Mouse (Mus musculus) embryonic facial prominence, embryonic 12.5 days (tissue): ENCODE measurements around the gene Ppp1r12c. TPM values are rescaled to one million over a fixed set of nuclear protein-coding genes. Genes with fewer than 3 reads are reported as not detected.

ENCODE experiments used
- ATAC-seq: fragments of 200-750 bp; cut with Nextera tagmentation; 2 replicates; pipeline ENCODE4 v1.8.0; 2017; ENCODE audit not compliant: insufficient number of reproducible peaks, insufficient read depth, low FRiP score, low TSS enrichment
- H3K27ac ChIP-seq: fragments of 300-500 bp; sonication (generic); 2 replicates; pipeline ENCODE4 v1.5.1; 2016; ENCODE audit warnings: mild to moderate bottlenecking
- H3K27me3 ChIP-seq: fragments of 300-500 bp; sonication (generic); 2 replicates; pipeline ENCODE4 v1.6.1; 2016; ENCODE audit warnings: mild to moderate bottlenecking, moderate library complexity
- H3K36me3 ChIP-seq: fragments of 300-500 bp; sonication (generic); 2 replicates; pipeline ENCODE4 v1.6.1; 2016; ENCODE audit warnings: mild to moderate bottlenecking
- H3K4me1 ChIP-seq: fragments of 300-500 bp; sonication (generic); 2 replicates; pipeline ENCODE4 v1.6.1; 2016
- H3K4me2 ChIP-seq: fragments of 300-500 bp; sonication (generic); replicated peaks from 2 replicates; pipeline ENCODE4 v1.6.1; 2016; ENCODE audit warnings: mild to moderate bottlenecking, moderate library complexity
- H3K4me3 ChIP-seq: fragments of 300-500 bp; sonication (generic); 2 replicates; pipeline ENCODE4 v1.5.1; 2016; ENCODE audit warnings: mild to moderate bottlenecking
- H3K9ac ChIP-seq: fragments of 300-500 bp; sonication (generic); 2 replicates; pipeline ENCODE4 v1.6.1; 2016; ENCODE audit warnings: mild to moderate bottlenecking, moderate library complexity
- H3K9me3 ChIP-seq: fragments of 300-500 bp; sonication (generic); 2 replicates; pipeline ENCODE4 v1.6.1; 2016; ENCODE audit warnings: mild to moderate bottlenecking, moderate library complexity
- WGBS: fragments of 180-500 bp; shearing (Covaris S2); methylation state at CpG from one replicate; pipeline ENCODE4 v1.1.7; 2016; 5-methylcytosine and 5-hydroxymethylcytosine counted together
- polyA plus RNA-seq: library from polyadenylated mRNA; unstranded; fragments of >200 nt; fragmentation: Nextera tagmentation; extraction: Ambion mirVana; gene quantifications from 2 replicates; pipeline ENCODE4 v1.2.1, GENCODE M21; 2016

Ppp1r12c gene
- polyA plus RNA-seq, 1 experiment from 2014 or later = 65.6 TPM

DNA sequence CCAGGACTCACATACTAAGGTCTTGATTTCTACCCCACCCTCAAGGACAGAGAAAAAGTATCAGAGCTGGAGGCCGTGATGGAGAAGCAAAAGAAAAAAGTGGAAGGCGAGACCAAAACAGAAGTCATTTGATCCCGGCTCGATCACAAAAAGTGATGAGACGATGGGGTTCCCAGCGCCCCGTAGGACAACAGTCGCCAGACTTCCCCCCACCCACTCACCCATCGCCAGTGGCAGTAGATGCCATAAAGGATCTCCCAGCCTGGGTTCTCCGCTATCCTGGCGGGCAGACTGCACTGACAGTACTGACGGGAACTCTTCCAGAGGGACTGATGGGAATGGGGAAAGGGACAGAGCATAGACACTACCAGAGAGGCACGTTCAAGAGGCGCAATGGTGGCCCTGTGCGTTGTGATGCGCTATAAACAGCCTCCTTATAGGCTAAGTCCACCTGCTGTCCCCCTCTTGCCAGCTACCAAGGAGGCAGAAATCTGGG, 22.6 kb downstream of the Ppp1r12c start:
- H3K4me1 ChIP-seq = peaks cover 12% of the 10 kb centered on the region
- H3K4me2 ChIP-seq = peak overlapping the region; percentile 85
- ATAC-seq = no peak
- peak overlapping the region; percentile 99 for H3K27ac ChIP-seq
- H3K36me3 ChIP-seq = peaks cover 28% of the 10 kb centered on the region
- H3K9me3 ChIP-seq = no peaks in the 10 kb centered on the region
- H3K9ac ChIP-seq = peak overlapping the region; percentile 48
- H3K27me3 ChIP-seq = peaks cover 17% of the 10 kb centered on the region
- H3K4me3 ChIP-seq = peak overlapping the region; percentile 51
- WGBS = 3% methylated on average over 16 of the region's 16 CpGs

DNA sequence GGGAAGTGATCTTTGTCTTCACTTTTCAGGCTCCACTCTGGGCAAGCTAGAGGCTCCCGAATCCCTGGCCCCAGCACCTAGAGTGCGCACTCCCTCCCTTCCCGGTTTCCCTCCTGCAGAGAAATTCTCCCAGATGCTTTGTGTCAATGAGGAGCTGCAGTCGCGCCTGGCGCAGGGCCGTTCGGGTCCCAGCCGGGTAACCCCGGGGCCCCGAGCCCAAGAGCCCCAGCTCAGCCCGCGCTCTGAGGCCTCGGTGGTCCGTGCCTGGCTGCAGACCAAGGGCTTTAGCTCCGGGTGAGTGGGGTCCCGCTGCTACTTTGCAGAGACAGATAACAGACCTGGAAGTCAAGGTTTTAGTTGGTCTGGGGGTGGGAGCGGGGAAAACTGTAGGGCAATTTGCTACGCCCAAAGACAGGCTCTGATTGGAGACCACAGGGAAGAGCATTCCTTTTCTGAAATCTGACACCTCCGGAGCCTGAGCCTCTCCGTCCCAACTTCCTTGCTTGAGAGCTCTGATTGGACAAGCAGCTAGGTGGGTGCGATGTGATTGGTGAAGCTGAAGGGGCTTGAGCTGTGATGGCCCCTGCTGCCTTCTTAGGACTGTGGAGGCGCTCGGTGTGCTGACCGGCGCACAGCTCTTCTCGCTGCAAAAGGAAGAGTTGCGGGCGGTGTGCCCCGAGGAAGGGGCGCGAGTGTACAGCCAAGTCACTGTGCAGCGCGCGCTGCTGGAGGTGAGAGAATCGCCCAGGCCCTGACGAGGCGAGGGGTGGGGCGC, 23.3 kb downstream of the Ppp1r12c start:
- peak overlapping the region; percentile 51 for H3K4me3 ChIP-seq
- WGBS = under 1% methylated on average over 39 of the region's 39 CpGs
- peak; percentile 96 for ATAC-seq
- H3K36me3 ChIP-seq = peaks cover 21% of the 10 kb centered on the region
- H3K4me1 ChIP-seq = peaks cover 12% of the 10 kb centered on the region
- peak overlapping the region; percentile 99 for H3K27ac ChIP-seq
- peak overlapping the region; percentile 60 for H3K9ac ChIP-seq
- peak overlapping the region; percentile 85 for H3K4me2 ChIP-seq
- H3K9me3 ChIP-seq = no peaks in the 10 kb centered on the region
- peaks cover 24% of the 10 kb centered on the region for H3K27me3 ChIP-seq

DNA sequence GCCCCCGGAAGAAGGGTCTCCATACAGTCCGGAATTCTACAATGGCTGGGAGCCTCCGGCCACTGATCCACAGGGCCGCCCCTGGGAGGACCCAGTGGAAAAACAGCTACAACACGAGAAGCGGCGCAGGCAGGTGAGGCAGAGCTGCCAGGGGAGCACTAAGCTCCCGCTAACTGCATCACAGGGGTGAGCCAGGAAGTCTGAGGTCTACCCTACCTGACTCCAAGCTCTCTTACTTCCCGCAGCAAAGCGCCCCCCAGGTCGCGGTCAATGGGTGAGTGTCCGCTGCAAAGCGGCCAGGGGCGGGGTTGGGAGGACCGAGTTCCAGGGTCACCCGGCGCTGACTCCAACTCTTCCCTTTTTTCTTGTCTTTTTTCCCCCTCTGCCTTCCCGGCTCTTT, 27.5 kb downstream of the Ppp1r12c start:
- H3K4me3 ChIP-seq = no peak overlapping the region
- no peaks in the 10 kb centered on the region for H3K36me3 ChIP-seq
- H3K9ac ChIP-seq = no peak overlapping the region
- peaks cover 7% of the 10 kb centered on the region for H3K4me1 ChIP-seq
- H3K27ac ChIP-seq = no peak overlapping the region
- peaks cover 47% of the 10 kb centered on the region for H3K27me3 ChIP-seq
- H3K9me3 ChIP-seq = no peaks in the 10 kb centered on the region
- no peak overlapping the region for H3K4me2 ChIP-seq
- 11% methylated on average over 19 of the region's 19 CpGs for WGBS
- ATAC-seq = no peak

DNA sequence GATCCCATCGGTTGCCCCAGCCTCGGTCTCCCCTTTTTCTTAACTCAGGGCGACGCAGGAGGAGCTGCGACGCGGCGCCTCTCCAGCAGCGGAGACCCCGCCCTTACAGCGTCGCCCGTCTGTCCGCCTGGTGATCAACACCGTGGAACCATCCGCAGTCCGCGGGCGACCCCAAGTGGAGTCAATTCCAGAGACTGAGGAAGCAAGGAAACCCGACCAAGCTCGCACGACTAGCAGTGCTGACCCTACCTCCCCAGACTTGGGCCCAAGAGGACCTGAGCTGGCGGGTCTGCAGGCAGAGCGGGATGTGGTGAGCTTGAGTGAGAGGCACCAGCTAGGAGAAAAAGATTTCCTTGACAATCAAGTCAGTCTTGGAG, 30.3 kb downstream of the Ppp1r12c start:
- 2% methylated on average over 24 of the region's 24 CpGs for WGBS
- Histone ChIP-seq H3K4me2 (peak overlapping the region; percentile 63), H3K27ac (no peak overlapping the region), H3K4me3 (peak overlapping the region; percentile 35), H3K4me1 (no peaks in the 10 kb centered on the region), H3K27me3 (peaks cover 47% of the 10 kb centered on the region), H3K9ac (no peak overlapping the region), H3K9me3 (no peaks in the 10 kb centered on the region), H3K36me3 (no peaks in the 10 kb centered on the region)
- ATAC-seq = peak; percentile 70

DNA sequence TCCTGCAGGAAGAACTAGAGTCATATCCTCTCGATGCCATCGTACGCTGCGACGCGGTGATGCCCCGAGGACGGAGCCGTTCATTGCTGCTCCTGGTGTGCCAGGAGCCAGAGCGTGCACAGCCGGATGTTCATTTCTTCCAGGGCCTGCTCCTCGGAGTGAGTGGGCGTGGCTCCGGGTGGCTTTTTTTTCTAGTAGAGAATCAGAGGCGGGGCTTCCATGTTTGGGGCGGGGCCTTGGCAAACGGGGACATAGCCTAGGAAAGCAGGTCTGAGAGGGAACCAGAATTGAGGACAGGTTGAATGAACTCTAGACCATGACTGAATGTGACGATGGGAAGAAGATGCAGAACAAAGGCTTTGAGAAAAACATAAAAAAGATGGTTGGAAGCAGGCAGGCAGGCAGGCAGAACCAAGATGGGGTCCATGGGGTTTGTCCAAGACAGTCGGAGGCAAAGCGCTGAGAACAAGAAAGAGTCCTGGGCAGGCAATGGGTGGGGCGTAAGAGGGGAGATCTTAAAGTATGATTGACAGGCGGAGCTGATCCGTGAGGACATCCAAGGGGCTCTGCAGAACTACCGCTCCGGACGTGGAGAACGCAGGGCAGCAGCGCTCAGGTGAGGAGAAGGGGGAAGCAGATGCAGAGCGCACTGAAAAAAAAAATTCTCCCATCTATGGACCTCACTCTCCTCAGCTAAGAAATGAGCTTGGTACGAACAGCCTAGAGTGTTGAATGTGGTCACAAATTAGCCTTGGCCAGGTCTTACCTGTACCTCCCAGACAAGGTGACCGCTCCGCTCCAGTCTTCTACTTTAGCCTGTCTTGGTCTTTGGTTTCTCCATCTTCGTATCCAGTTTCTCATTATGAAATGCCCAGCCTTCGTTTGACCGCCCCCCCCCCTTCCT, 31.0 kb downstream of the Ppp1r12c start:
- ATAC-seq = peak; percentile 24
- Histone ChIP-seq H3K9ac (no peak overlapping the region), H3K4me3 (peak overlapping the region; percentile 35), H3K9me3 (no peaks in the 10 kb centered on the region), H3K36me3 (no peaks in the 10 kb centered on the region), H3K4me1 (no peaks in the 10 kb centered on the region), H3K27ac (no peak overlapping the region), H3K27me3 (peaks cover 46% of the 10 kb centered on the region), H3K4me2 (peak overlapping the region; percentile 63)
- WGBS = 2% methylated on average over 35 of the region's 35 CpGs

DNA sequence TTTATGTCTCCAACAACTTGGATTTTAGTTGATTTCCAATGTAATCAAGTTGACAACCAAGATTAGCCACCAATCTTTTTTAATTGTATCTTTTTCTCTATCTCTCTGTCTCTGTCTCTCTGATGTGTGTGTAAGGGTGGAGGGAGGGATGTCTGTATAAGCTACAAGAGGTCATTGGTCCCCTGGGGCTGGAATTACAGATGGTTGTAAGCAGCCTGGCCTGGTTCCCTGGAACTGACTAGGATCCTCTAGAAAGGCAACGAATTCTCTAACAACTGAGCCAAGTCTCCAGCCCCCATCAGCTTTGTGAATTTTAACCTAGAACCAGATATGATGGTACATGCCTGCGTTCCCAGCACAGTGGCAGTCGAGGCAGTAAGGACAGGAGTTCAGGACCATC, 33.7 kb downstream of the Ppp1r12c start:
- WGBS = 64% methylated on average over 3 of the region's 3 CpGs
- Histone ChIP-seq H3K27me3 (peaks cover 19% of the 10 kb centered on the region), H3K9ac (no peak overlapping the region)

DNA sequence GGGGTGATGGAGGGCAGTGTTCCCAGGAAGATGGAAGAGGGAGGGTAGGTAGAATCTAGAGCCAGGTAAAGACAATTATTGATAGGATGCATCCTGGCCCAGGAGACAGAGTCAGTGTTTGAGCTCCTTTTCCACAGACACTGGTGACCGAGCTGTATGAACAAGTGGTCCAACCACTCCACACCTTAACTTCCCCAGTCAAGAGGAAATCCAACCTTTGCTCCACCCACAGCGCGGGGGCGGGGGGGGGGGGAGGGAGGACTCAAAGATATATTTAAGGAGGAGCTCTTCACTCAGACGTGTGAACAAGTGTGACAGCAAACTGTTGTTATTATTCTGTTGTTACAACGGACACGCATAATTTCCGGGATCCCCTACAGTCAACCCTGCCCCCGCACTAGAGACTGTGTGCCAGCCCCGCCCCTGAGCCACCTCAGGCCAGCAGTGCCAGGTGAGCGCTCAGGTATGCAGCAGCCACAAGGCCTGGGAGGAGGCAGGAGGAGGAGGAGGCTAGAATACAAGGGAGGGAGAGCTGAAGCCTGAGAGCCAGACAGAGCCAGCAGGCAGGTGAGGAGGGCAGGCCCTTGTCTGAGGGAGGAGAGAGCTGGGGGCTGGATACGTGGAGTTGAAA, 37.2 kb downstream of the Ppp1r12c start:
- Histone ChIP-seq H3K27ac (0 out of 2 replicates have a peak overlapping the region, but pooled peaks have one; percentile 13), H3K9me3 (no peaks in the 10 kb centered on the region), H3K4me3 (no peak overlapping the region), H3K4me1 (no peaks in the 10 kb centered on the region), H3K27me3 (no peaks in the 10 kb centered on the region; the same call in 1 of the 2 replicates), H3K36me3 (no peaks in the 10 kb centered on the region), H3K9ac (no peak overlapping the region), H3K4me2 (0 out of 2 replicates have a peak overlapping the region, but pooled peaks have one; percentile 5)
- 10% methylated on average over 12 of the region's 12 CpGs for WGBS
- 0 out of 2 replicates have a peak, but pooled peaks have one; percentile 49 for ATAC-seq

More for the DNA sequence above, 33.7 kb downstream of the Ppp1r12c start:
- Histone ChIP-seq H3K36me3 (no peaks in the 10 kb centered on the region), H3K9me3 (no peaks in the 10 kb centered on the region), H3K4me1 (no peaks in the 10 kb centered on the region), H3K4me2 (no peak overlapping the region), H3K27ac (no peak overlapping the region), H3K4me3 (no peak overlapping the region)
- no peak for ATAC-seq

DNA sequence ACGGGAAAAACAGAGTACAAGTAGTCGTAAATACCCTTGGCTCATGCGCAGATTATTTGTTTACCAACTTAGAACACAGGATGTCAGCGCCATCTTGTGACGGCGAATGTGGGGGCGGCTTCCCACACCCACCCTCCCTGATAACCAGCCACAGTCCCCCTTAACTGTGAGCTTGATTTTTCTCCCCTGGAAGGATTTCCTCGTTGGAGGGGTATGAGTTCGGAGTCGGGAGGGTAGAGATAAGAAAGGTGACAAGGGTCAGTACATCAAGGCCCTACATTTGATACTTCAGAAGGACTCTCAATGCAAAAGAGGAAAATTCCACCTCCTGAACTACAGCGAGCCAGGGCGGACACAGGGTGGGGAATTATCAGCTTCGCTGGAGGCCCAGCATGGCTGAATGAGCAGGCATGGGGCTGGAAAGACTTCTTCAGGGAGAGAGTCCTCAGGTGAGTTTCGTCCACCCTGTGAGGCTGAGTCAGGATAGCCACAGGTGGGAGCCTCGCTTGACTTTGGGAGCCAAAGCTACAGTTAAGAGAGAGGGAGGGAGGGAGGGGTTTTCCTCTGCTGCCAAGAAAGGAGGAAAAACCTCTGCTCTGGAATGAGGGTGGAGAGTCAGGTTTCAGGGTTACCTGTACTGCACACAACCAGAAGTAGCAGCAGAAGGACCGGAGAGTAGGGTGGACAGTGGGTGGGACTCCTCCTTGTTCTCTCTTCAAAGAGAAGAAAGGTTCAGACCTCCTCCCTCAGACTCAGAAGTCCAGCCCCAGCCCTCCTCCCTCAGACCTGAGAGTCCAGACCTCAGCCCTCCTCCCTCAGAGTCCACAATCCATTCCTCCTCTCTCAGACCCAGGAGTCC, 40.7 kb downstream of the Ppp1r12c start, which contains the start of gene Eps8l1:
Gene Eps8l1, plus strand, starts transcription at position 99 of the 859 bp plus-strand sequence.
- Histone ChIP-seq H3K4me1 (no peaks in the 10 kb centered on the region), H3K9ac (no peak within 1 kb of the TSS), H3K36me3 (no peaks in the 10 kb centered on the region), H3K27me3 (no peaks in the 10 kb centered on the region), H3K9me3 (no peaks in the 10 kb centered on the region), H3K4me3 (peak within 1 kb of the TSS; percentile 18), H3K4me2 (peak within 1 kb of the TSS; percentile 36), H3K27ac (0 out of 2 replicates have a peak within 1 kb of the TSS, but pooled peaks have one; percentile 5)
- 67% methylated on average over 14 of the region's 16 CpGs for WGBS
- ATAC-seq = peak; percentile 36; the same call in 1 of the 2 replicates

DNA sequence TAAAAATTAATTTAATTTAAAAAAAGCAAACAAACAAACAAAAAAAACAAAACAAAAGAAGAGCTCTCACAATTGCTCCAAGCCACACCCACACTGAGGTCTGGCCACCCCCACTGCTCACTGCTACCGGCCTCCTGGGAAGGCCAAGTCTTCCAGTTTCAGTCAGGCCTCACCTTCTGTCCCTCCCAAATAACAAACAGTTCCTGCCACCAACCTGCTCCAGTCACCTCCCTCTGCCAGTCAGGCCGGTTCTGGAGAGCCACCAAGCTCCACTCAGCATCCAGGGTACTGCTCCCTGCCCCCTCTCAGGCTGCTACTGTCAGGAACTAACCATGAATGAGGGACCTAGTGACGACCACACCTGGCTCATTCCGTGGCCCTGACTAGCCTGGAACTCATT, 48.8 kb downstream of the Ppp1r12c start:
- no peaks in the 10 kb centered on the region for H3K27me3 ChIP-seq
- 12% methylated on average over 4 of the region's 4 CpGs for WGBS
- no peak overlapping the region for H3K27ac ChIP-seq
- no peaks in the 10 kb centered on the region for H3K9me3 ChIP-seq
- H3K36me3 ChIP-seq = no peaks in the 10 kb centered on the region
- H3K9ac ChIP-seq = no peak overlapping the region
- no peak overlapping the region for H3K4me3 ChIP-seq
- no peak for ATAC-seq
- no peaks in the 10 kb centered on the region for H3K4me1 ChIP-seq
- H3K4me2 ChIP-seq = no peak overlapping the region

DNA sequence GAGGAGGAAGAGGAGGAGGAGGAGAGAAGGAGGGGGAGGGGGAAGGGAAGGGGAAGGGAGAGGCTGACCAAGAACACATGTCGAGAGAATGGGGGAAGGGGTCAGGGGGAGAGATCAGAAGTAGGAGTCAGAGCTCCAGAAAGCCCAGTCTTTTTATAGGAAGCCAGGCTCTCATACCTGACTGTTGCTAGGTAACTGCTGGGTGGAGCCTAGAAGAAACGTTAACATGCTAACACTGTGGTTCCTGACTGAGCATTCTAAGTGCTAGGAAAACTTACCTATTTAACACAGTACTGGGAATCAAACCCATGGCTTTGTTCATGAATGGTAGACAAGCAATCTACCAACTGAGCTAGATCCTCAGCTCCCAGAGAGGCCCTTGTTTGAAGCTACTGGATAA, 52.3 kb downstream of the Ppp1r12c start:
- ATAC-seq = no peak
- WGBS = 15% methylated on average over 2 of the region's 2 CpGs
- H3K27me3 ChIP-seq = no peaks in the 10 kb centered on the region
- H3K4me3 ChIP-seq = no peak overlapping the region
- H3K4me1 ChIP-seq = peaks cover 5% of the 10 kb centered on the region; the same call in 1 of the 2 replicates
- no peak overlapping the region for H3K27ac ChIP-seq
- H3K4me2 ChIP-seq = no peak overlapping the region
- H3K36me3 ChIP-seq = 0 out of 2 replicates have a peak, but pooled peaks cover under 1% of the 10 kb centered on the region
- no peaks in the 10 kb centered on the region for H3K9me3 ChIP-seq
- no peak overlapping the region for H3K9ac ChIP-seq
